Mouse (Mus musculus) olfactory bulb, adult 2 months (tissue): ENCODE results near the gene Scgb1a1.

ENCODE experiments used
- CTCF ChIP-seq: fragments of 200-500 bp; IDR thresholded peaks from 2 replicates; pipeline ENCODE4 v1.5.1; 2012; ENCODE audit warnings: low read depth, mild to moderate bottlenecking, low read length, moderate library complexity; ENCODE audit not compliant: insufficient read depth
- POLR2A ChIP-seq: fragments of 200-500 bp; IDR thresholded peaks from 2 replicates; pipeline ENCODE4 v1.6.1; 2012; ENCODE audit warnings: mild to moderate bottlenecking, low read depth, low read length, moderate library complexity; ENCODE audit not compliant: insufficient read depth

DNA sequence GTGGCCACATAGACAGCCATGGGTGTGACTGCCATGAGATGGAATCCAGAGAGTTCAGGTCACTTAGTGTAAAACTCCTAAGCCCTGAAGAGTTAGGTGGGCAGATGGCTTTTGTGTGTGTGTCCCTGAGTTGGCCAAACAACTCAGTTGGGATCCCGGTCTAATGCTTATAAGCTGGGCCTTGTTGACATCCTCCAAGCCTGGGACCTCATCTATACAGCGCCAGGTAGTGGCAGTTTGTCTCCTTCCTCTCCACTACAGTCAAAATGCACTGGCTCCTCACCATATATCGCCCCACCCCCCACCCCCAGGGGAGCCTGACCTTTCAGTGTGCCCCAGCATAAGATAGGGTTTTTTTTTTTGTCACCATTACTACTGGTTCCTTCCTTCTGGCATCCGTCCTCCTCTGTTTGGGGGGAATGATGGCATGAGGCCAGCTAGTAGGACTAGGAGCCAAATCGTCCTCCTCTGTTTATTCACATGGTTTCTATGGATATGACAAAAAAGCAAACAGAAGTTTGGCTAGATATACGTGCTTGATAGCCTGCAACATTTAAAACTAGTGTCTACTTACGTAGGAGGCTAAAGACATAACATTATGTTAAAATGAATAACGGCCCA lies 18.0 kb downstream of the Scgb1a1 start:
- TF ChIP-seq POLR2A (no peak), CTCF (no peak)
